Mouse (Mus musculus) adrenal gland, postnatal 4 days (tissue): Measurements from ENCODE around the gene Thsd4. TPM values are rescaled to one million over a fixed set of nuclear protein-coding genes. Genes with fewer than 3 reads are reported as not detected.

Source experiments
- DNase-seq, 2 experiments: peaks; one replicate each; pipeline ENCODE4 v3.0.0; 2021 to 2022; ENCODE audit warnings: low spot score in 2 of 2, mixed read lengths in 2 of 2
- total RNA-seq, 2 experiments: library from RNA; stranded (reverse); gene quantifications; 2 replicates each; pipeline ENCODE4 v1.2.3; 2021

Gene Thsd4
- total RNA-seq, 2 experiments from 2014 or later = 15.6 to 25.6 TPM

DNA sequence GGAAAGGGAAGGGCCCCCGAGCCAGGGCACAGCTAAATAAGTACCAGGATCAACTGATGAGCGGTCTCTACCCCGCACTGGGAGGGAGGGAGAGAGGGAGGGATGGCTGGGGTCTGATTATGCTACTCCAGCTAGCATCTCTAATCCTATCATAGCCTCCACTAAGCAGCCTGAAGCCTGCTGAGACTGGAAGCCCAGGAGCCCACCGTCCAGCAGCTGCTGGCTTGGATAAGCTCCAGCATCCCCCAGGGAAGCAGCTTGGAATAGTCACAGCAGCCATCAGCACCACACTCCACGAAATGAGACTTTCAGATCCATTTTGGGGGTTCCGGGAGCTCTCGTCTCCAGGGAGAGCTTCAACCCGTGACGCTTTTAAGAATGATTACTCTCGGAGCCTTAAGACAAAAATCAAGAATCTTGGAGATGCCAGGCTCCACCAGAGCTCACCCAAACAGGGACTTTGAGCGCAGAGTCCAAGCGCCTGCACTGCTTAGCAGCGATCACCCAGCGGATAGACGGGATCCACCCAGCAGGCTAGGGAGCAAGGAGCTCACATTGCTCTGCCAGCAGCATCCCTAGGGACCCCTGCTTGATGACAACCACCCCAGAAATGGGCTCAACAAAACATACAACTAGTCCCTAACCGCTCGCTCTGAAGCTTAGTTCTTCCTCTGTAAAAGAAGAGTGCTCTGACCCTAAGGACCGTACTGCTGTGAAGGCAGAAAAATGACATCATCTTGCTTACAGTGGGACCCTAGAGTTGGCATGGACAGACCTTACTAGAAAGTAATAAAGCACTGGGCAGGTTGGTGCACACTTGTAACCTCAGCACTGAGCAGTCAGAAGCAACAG, 64.3 kb downstream of the Thsd4 start:
- no peak for DNase-seq

DNA sequence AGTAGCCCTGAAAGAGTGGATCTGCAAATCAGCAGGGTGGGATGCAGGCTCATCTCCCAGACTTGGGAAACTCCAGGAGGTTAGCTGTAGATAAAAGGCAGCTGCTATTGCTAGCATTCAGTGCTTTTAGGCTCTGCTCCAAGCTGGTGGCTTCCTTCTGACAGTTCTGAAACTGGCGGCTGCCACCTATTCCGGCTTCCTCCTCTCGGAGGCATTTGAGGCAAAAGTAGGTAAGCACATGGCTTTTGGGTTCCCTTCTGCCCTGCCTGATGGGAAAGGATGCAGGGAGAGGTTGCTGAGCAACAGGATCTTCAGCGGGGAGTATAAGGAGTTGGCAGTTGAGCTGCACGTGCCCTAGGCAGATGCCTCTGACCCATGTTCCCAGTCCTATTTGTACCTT, 65.2 kb downstream of the Thsd4 start:
- no peak for DNase-seq

DNA sequence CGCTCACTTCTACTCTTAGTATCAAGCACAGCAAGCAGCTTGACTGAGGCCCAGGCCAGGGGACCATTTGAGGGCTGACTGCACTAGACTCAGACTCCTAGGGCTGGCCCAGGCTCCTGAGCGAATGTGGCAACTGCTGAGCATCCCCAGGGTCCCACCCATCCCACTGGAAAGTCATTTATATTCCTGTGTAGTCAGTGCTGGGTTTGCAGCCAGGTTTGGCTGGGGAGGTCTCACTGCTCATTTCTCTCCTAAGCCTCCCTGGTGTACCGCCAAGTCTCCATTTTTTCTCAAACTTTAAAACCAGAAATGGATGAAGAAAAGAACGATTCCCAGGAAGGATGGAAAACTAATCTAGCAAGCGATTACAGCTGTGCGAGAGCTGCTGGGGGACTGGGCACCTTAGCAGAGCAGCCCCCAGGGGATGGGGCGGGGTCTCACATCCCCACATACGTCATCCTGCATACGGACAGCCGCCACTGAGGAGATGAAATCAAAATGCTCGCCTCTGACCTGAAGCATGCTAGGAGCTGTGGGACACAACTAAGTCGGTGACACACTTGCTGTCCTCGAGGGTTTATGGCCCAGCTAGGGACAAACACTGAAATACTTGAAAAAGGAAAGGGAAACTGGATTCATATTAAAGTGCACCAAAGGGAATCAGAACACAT, 67.3 kb downstream of the Thsd4 start:
- no peak for DNase-seq

DNA sequence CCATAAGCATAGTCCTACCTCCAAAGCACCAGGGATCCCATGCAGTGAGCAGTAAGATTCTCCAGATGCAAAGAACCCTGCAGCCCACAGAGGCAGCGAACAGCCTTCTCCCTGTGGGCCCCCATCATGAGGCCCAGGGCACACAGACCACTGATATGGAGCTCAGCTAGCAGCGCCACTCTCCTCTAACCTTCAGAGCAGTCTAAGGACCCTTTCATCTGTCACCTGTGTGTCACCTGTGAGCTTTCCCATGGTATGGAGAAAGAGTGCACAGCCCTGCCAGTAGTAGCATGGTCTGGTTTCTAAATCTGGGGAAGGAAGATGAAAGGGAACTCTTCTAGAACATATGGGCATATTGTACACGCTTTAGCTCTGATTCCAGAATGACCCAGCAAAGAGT, 72.3 kb downstream of the Thsd4 start:
- no peak for DNase-seq

DNA sequence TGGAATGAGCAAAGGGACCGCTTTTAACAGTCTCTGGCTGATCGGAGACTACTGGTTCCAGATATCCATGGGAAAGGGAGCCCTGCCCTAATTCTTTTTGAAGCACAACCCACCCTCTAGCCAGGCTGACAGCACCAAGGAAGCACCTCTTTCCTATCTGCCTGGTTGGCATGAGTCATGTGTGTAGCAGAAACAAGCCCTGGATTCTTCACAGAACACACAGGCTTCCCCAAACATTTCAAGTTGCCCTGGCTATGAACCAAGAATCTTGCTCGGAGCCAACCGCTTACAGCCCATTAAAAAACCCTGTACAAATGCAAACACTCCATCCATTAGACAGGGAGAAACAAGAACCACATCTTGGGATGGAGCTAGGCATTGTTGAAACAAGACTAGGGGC, 76.0 kb downstream of the Thsd4 start:
- DNase-seq = no peak

DNA sequence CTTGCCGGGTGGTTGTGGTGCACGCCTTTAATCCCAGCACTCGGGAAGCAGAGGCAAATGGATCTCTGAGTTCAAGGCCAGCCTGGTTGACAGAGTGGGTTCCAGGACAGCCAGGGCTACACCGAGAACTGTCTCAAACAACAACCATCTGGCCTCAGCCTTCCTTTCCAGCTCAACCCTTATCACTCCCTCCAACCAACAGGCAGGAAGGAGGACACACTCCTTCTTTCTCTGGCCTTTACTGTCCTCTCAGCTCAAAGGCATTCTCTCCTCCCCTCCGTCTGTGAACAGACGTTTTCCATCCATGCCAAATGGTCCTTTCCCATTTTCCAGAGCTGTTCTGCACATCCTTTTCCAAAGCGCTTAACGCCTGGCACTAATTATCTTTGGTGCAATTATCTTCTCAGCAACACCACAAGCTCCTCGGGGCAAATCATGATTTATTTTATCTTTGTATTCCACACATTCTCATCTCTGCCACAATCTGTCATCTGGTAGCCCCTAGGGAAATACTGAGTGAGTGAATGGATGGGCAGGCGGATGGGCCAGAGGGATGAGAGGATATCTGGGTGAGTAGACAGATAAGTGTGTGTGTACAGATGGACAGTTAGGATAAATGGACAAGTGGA, 80.5 kb downstream of the Thsd4 start:
- DNase-seq = no peak

DNA sequence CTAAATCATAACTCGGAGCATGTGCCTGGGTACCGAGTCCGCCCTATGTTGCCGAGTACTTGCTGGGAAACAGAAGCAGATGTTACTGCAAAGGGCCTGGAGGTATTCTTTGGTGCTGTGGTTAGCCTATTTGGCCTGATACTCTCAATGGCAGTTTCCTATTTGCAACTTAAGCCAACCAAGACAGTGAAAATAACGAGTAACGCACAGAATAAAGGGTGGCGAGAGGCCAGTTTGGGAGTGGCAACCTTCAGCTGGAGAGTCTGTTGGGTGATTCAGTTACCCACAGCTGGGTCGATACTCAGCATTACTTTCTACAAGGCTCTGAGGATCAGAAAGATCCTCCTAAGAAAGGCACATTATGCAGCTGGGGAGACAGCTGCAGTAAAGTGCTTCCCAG, 81.3 kb downstream of the Thsd4 start:
- DNase-seq = no peak

DNA sequence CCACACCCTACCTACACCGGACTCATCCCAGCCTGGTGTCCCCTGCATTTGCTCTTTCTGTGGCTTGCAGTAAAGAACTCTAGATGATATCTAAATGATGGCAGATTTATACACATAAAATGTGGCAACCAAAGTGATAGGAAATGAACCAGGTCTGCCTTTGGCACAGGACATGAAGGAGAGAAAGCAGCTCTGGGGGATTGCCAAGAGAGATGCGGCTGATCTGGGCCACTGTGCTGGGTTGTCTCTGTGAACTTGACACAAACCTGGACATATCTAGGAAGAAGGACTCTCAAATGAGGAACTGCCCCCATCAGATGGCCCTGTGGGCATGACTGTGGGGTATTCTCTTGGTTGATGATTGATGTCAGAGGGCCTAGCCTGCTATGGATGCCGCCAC, 85.6 kb downstream of the Thsd4 start:
- no peak for DNase-seq

DNA sequence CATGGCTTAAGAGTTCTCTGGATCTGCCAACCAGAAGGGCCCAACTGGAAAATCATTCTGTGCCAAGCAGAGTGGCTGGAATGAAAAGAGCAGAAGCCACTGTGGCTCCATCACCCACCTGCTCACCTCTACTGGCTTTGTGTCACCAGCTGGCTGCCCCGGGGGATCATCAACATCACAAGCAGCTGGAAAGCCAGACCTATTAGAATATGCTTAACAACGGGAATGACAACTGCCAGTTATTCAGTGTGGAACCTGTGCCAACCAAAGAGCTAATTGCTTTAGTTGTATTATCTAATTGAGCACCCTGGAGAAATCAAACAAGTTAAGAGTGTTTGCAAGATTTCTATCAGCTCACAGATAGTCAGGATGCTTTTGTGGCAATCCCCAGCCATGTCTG, 87.8 kb downstream of the Thsd4 start:
- DNase-seq = no peak

DNA sequence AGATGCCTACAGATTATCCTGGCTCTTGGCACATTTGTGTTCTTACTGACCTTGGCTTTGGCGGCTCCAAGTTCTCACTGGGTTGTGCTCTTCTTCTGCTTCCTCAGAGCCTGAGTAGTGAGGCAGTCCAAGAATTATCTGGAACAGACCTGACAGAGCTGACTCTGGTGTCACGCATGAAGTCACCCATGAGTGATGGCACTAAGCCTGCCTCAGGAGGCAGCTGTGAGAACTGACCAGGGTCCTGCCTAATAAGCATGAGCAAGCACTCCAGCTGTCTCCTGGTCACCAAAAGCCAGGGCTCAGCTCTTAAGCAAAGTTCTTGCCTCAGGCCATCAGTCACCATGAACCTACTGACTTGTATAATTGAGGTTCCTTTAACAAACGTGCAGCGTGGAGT, 89.9 kb downstream of the Thsd4 start:
- no peak for DNase-seq

DNA sequence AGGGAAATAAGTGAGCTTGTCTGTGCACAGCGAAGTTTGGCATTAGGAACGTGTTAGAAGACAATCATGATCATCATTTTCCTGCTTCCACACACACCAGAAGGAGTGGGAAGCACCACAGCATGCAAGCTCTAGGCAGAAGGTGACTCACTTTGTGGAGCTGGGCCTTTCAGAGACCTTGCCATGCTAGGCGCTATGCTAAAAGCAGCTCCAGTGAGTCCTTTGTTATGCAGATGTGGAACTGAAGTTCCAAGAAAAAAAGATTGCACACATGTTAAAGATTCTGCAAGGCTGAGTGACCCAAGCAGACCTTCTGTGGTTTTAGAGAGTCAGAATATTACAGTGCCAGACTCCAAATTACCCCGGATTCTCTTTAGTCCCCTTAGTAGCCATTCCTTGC, 91.8 kb downstream of the Thsd4 start:
- DNase-seq = no peak

DNA sequence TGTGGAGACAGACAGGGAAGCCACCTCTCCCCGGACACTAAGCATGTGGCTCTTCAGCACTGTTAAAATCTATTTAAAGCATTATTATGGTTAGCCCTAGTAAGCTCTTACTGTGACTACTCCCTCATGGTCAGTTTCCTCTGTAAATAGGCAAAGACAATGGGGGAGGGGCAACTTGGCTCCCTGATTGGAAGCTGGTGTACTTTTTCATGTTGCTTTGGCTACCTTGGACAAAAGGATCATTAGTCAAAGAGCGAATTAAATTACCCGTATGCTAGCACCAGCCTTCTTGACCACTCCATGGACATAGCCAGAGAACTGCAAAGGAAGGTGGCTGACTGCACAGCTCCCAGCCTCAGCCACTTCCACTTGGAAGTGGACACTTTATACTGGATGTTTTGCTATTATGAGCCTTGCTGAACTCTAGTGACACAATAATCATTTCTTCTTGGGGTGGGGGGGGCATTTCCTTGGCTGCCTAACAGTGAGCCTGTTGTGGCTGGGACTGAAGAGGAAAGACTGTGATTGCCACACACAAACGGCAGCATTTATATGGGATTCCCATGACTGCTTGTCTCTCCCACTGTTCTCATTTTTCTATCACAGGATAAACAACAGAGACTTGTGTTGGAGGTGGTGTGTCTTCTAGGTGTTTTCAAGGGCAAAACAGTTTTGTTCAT, 107.6 kb downstream of the Thsd4 start:
- DNase-seq = no peak

DNA sequence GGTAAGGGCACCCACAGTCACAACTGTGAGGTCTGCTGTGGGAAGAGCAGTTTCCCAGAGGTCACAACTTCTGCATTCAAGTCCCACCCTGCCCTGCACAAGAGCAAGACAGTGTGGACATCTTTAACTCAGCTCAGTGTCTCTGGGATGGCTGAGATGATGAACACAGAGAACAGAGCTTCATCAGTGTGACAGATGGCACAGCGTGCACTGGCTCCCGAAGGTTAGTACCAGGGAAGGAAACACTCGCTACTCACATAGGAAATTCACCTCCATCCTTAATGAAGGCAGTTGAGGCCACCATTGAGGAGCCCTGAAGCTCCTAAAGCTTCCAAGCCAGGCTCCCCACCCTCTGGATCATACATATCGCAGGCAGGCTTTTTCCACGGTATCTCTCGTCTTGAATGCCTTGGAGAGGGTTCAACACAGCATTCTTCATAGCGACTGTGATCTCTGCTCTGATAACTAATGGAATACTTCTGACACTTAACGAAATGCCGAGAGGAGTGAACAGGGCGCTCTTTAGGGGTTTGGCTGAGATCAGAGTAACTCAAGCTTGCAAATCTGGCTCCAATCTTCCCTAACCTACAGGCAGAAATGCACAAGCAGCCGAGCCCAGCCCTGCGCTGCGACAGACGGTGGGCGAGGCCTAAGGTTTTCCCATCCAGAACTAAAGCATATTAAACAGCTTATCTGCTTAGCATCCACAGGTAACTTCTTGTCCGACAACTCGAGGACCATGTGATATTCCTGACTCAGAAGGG, 110.8 kb downstream of the Thsd4 start:
- no peak for DNase-seq

DNA sequence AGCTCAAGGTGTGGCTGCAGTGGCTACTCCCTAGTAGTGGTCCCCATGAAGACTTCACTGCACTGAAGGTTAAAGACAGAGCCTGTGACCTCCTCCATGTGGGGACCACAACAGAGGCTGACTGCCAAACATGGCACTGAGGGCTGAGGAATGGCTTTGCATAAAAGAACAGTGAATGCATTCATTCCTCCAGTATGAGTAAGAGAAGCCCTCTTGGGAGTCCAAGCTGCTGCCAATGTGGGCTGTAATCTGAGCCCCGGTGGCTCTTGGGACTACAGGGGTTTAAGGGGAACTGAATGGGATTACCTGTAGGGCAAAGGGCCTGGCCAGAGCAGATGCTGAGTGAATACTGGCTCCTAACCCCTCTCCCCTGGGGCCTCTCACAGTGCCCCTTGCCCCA, 114.5 kb downstream of the Thsd4 start:
- DNase-seq = no peak

DNA sequence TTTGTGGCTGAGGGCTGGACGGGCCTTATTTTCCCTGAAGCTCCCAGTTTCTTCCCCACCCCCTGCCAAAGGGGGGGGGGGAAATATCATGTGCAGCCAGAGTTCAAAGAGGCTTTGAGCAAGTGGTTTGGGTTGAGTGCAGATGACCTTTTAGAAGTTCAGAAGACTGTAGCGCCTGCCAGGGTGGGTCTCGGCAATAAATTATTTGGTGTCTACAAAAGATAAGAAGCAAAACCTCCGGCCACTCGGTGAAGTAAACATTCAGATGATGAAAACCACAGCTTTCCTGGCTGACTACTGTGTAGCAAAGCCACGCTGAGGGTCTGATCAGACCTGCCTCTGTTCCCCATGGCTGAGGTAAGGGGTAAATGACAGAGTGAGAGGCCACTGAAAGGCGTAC, 116.1 kb downstream of the Thsd4 start:
- no peak for DNase-seq

DNA sequence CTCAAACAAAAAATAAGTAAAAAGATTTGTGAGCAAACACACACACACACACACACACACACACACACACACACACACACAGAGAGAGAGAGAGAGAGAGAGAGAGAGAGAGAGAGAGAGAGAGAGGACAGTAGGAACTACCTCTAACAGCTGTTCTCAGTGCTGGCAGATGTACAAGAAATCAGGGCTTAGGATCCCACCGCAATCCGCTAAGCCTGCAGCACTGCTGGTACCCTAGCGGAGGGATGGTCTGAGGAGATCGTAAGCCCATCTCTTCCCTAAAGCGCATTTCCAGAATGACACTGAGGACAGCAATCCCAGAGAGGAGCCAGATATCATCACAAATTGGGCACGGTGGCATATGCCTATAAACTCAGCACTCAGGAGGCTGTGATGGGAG, 119.2 kb downstream of the Thsd4 start:
- no peak for DNase-seq

DNA sequence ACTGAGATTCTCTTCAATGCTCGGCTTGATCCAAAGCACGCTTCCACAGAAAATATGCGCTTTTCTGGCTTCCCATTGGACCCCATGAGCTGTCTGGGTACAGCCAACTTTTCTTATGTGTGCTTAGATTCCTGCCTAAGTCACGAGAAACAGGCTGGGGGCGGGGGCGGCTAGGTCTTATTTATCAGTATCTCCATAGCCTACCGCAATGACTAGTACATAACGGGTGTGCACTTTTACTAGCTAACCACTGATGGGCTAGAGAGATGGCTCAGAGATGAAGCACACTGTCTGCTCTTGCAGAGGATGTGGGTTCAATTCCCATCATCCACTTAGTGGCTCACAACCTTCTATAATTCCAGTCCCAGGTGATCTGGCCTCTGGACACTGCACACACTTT, 121.8 kb downstream of the Thsd4 start:
- no peak for DNase-seq

DNA sequence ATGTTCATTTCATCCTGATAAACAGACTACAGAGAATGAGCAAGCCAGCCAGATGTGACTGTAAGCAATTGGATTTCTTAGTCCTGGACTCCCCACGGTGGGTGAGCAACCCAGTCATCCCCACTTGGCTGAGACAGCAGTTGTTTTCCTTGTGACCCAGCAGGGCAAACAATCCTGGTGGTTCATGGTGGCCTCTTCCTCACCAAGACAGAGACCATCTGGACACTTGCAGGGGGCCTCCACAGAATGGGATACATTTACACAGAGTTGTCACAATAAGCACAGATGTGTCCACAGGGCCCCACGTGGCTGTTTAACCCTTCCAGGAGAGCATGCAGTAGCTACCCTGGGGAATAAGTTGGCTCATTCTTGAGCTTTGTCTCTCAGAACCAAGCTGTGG, 123.8 kb downstream of the Thsd4 start:
- DNase-seq = no peak

DNA sequence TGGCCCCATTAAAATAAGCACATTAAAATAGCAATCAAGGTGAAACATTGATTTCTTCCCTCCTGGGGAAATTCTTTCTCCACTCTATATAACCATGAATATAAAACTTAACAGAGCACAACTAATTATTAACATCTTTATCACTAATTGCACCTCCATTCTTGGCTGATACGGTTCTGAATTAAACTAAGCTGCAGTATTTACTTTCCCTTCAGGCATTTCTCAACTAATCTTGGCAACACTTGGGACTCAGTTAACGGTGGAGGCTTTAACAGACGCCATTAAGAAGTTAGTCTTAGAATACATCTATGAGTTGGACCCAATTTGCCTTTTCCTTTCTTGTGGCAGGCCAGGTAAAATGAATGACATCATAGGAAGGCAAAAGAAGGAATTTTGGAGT, 125.8 kb downstream of the Thsd4 start:
- DNase-seq = no peak

DNA sequence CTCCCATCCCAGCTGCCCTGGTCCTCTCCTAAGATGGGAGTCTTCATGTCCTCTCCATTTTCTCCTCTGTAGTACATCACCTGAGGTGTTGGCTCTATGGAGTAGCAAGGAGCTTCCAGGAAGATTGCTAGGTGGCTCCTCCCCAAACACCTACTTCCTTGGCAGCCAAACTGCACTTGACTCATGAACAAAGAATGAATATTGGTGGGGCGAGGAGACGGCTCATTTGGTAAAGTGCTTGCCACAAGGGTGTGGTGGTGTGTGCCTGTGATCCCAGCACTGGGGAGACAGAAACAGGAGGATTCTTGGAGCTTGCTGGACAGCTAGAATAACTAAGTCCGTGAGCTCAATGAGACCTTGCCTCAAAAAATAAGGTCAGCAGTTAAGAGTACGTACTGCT, 128.9 kb downstream of the Thsd4 start:
- DNase-seq = no peak

DNA sequence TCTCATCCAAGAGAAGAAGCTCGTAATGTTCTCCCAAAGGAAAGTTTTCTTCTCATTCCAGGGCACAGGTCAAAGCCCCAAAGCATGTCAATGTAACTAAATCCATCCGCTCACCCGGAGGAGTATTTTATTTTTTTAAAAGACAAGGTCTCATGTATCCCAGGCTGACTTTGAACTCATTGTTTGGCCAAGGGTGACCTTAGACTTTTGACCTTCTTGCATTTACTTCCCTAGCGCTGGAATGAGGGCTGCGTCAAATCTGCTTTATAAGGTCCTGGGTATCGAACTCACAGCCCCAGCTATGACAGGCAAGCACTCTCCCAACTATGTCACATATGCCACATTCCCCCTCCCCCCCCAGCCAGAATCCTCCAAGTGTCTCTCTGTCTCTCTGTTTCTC, 137.1 kb downstream of the Thsd4 start:
- no peak for DNase-seq
